In the genomic region with DNA sequence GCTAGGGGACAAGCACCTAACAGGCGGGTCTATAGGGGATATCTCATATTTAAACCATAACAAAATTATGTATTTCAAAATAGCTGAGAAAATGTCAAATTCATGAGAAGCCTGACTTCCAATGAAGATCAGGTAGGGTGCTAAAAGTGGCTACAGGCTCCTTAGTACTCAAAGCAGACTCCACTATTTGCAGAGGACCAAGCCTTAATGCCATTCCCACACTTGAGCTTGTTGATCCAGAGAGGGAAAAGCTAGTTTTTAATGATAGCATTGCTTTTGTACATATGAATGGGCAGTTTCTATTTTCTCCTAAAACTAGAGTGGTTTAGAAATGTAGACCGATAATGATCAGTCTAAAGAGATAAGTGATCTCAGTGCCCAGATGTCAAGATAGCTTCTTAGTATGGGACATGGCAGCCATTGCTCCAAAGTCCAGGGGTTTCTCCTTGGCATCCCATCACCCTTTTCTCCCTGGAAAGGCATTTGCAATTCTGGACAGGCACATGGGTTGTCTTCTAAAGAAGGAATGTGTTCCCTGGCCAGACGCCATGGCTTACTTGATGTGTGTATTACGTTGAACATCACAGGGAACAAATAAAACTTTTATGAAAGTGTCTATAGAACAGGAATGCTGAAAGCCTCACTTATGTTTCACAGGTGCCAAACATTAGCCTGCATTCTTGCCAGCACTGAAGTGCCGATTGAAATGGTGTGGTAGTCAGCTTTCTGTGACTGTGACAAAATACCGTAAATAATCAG, we compare ENCODE assay signal across 20 mouse cellular contexts.
DNase-seq lines count a peak whose midpoint lies in the region; ATAC-seq and TF ChIP-seq lines count a peak whose summit lies in the region.
"Had no signal": no experiment of that assay in that cellular context is flagged by ENCODE, and none has a peak within 500 bp of the region (broad histone marks: within the 10 kb centered on the region; RNA-seq: fewer than 3 reads in every experiment).

No protein-coding gene starts in this region.

- H3K9me3 ChIP-seq in embryonic facial prominence, embryonic 14.5 days (ENCODE audit: control insufficient read depth, low read length): no peaks in the 10 kb centered on the region
- H3K9me3 ChIP-seq in embryonic facial prominence, embryonic 10.5 days: no peaks in the 10 kb centered on the region
- no peaks in the 10 kb centered on the region for H3K9me3 ChIP-seq in limb, embryonic 14.5 days (ENCODE audit: control insufficient read depth, low read length)
- no peaks in the 10 kb centered on the region for H3K9me3 ChIP-seq in limb, embryonic 10.5 days (replicated peaks)
- H3K9me3 ChIP-seq: forebrain, embryonic 13.5 days; heart, embryonic 15.5 days; hindbrain, embryonic 15.5 days had no signal

- H3K27me3 ChIP-seq in embryonic facial prominence, embryonic 14.5 days (replicated peaks; ENCODE audit: control insufficient read depth, insufficient read depth, low read length): no peaks in the 10 kb centered on the region
- no peaks in the 10 kb centered on the region for H3K27me3 ChIP-seq in embryonic facial prominence, embryonic 10.5 days (replicated peaks; ENCODE audit: low read depth, poor library complexity, severe bottlenecking)
- H3K27me3 ChIP-seq in limb, embryonic 14.5 days (ENCODE audit: control insufficient read depth, insufficient read depth, low read length): no peaks in the 10 kb centered on the region
- H3K27me3 ChIP-seq in limb, embryonic 10.5 days (ENCODE audit: low read depth, poor library complexity, severe bottlenecking): no peaks in the 10 kb centered on the region
- H3K27me3 ChIP-seq: embryonic facial prominence, embryonic 13.5 days; forebrain, embryonic 13.5 days; heart, embryonic 15.5 days; hindbrain, embryonic 15.5 days had no signal

- no peak overlapping the region for H3K4me3 ChIP-seq in embryonic facial prominence, embryonic 14.5 days (ENCODE audit: low read depth, low read length)
- no peak overlapping the region for H3K4me3 ChIP-seq in embryonic facial prominence, embryonic 10.5 days
- no peak overlapping the region for H3K4me3 ChIP-seq in limb, embryonic 14.5 days (replicated peaks; ENCODE audit: low read length)
- H3K4me3 ChIP-seq in limb, embryonic 10.5 days: no peak overlapping the region
- H3K4me3 ChIP-seq: embryonic facial prominence, embryonic 13.5 days; forebrain, embryonic 13.5 days; gastrocnemius, adult 2 months; heart, embryonic 15.5 days; hindbrain, embryonic 15.5 days had no signal

- no peak for TF ChIP-seq POLR2A in limb, embryonic 14.5 days (IDR thresholded peaks at IDR 0.05; ENCODE audit: borderline replicate concordance, extremely low read depth, insufficient read depth, insufficient read length)

- H3K36me3 ChIP-seq in embryonic facial prominence, embryonic 14.5 days (ENCODE audit: control insufficient read depth, insufficient read depth, low read length): no peaks in the 10 kb centered on the region
- no peaks in the 10 kb centered on the region for H3K36me3 ChIP-seq in embryonic facial prominence, embryonic 10.5 days (replicated peaks)
- no peaks in the 10 kb centered on the region for H3K36me3 ChIP-seq in limb, embryonic 14.5 days (ENCODE audit: control insufficient read depth, insufficient read depth, low read length)
- no peaks in the 10 kb centered on the region for H3K36me3 ChIP-seq in limb, embryonic 10.5 days
- H3K36me3 ChIP-seq: embryonic facial prominence, embryonic 13.5 days; heart, embryonic 15.5 days; hindbrain, embryonic 15.5 days had no signal

- ATAC-seq in embryonic facial prominence, embryonic 14.5 days (ENCODE audit: low read depth): no peak
- ATAC-seq in limb, embryonic 14.5 days (ENCODE audit: low FRiP score, low read depth): no peak
- ATAC-seq: forebrain, embryonic 13.5 days; forebrain, postnatal 0 days had no signal

- no peak overlapping the region for H3K9ac ChIP-seq in embryonic facial prominence, embryonic 14.5 days (ENCODE audit: low read depth, low read length)
- H3K9ac ChIP-seq in limb, embryonic 14.5 days (ENCODE audit: low read depth, low read length, severe bottlenecking): no peak overlapping the region
- H3K9ac ChIP-seq: embryonic facial prominence, embryonic 13.5 days; forebrain, embryonic 13.5 days; forebrain, postnatal 0 days; heart, embryonic 15.5 days; hindbrain, embryonic 15.5 days had no signal

- no peak overlapping the region for H3K27ac ChIP-seq in embryonic facial prominence, embryonic 14.5 days (replicated peaks; ENCODE audit: low read depth, low read length)
- H3K27ac ChIP-seq in embryonic facial prominence, embryonic 10.5 days (replicated peaks): no peak overlapping the region
- H3K27ac ChIP-seq in limb, embryonic 14.5 days (replicated peaks; ENCODE audit: low read depth, low read length): no peak overlapping the region
- H3K27ac ChIP-seq in limb, embryonic 10.5 days: no peak overlapping the region
- H3K27ac ChIP-seq: embryonic facial prominence, embryonic 13.5 days; forebrain, embryonic 13.5 days; gastrocnemius, adult 2 months; heart, embryonic 15.5 days; hindbrain, embryonic 15.5 days had no signal

- peak; percentile 24 for DNase-seq in embryonic facial prominence, embryonic 14.5 days (ENCODE audit: low spot score)
- no peak for DNase-seq in embryonic facial prominence, embryonic 10.5 days (ENCODE audit: low spot score)
- DNase-seq in limb, embryonic 14.5 days (ENCODE audit: low spot score): peak; percentile 53
- DNase-seq in limb, embryonic 10.5 days (ENCODE audit: low spot score): no peak
- peak; percentile 40 for DNase-seq in 3T3-L1 (ENCODE audit: low read depth, low spot score)
- DNase-seq in lung, postnatal 10 days: peak; percentile 36
- no peak for DNase-seq in right cerebral cortex, adult 18-20 months
- DNase-seq in adrenal gland, adult (ENCODE audit: inconsistent age in 2 of 2, low spot score in 1 of 2): no peak
- DNase-seq: adrenal gland, postnatal 10 days; cerebellum, adult 11 months; cerebellum, adult 8-10 months; cerebellum, postnatal 14 days; forebrain, postnatal 0 days; gastrocnemius, adult 2 months; gastrocnemius, postnatal 36 days had no signal

- H3K4me1 ChIP-seq in embryonic facial prominence, embryonic 14.5 days (ENCODE audit: control insufficient read depth, insufficient read depth, low read length): no peaks in the 10 kb centered on the region
- H3K4me1 ChIP-seq in embryonic facial prominence, embryonic 10.5 days: peaks cover 9% of the 10 kb centered on the region
- no peaks in the 10 kb centered on the region for H3K4me1 ChIP-seq in limb, embryonic 14.5 days (ENCODE audit: control insufficient read depth, insufficient read depth, low read length)
- H3K4me1 ChIP-seq in limb, embryonic 10.5 days: no peaks in the 10 kb centered on the region; the same call in 1 of the 2 replicates
- H3K4me1 ChIP-seq: embryonic facial prominence, embryonic 13.5 days; forebrain, embryonic 13.5 days; heart, embryonic 15.5 days; hindbrain, embryonic 15.5 days had no signal

- WGBS in embryonic facial prominence, embryonic 14.5 days: 76% methylated on average over 6 of the region's 6 CpGs
- WGBS in embryonic facial prominence, embryonic 10.5 days: 88% methylated on average over 6 of the region's 6 CpGs
- 60% methylated on average over 6 of the region's 6 CpGs for WGBS in limb, embryonic 14.5 days
- WGBS in limb, embryonic 10.5 days: 91% methylated on average over 6 of the region's 6 CpGs

- H3K4me2 ChIP-seq in embryonic facial prominence, embryonic 14.5 days (ENCODE audit: low read depth, low read length): no peak overlapping the region
- no peak overlapping the region for H3K4me2 ChIP-seq in limb, embryonic 14.5 days (replicated peaks; ENCODE audit: low read depth, low read length, severe bottlenecking)
- H3K4me2 ChIP-seq: embryonic facial prominence, embryonic 13.5 days; forebrain, embryonic 13.5 days; heart, embryonic 11.5 days; heart, embryonic 15.5 days; hindbrain, embryonic 15.5 days had no signal

Comparison
In these comparisons a context has a peak if more than half of its experiments do, and no peak if none do; other contexts are left out.
1. DNase-seq: peak in embryonic facial prominence, embryonic 14.5 days (single experiment), limb, embryonic 14.5 days (single experiment), 3T3-L1 (single experiment) and lung, postnatal 10 days (single experiment); none in embryonic facial prominence, embryonic 10.5 days (single experiment), limb, embryonic 10.5 days (single experiment), right cerebral cortex, adult 18-20 months (single experiment) and adrenal gland, adult (0 of 2).